Mouse (Mus musculus) left cerebral cortex, adult 9 months (tissue): ENCODE results near the gene Itsn1.

Experiments used
- DNase-seq, 2 experiments: peaks; one replicate each; pipeline ENCODE4 v3.0.0; 2022; ENCODE audit warnings: low spot score in 2 of 2

Itsn1 gene

GRCm38 (mm10) chr16:91946261-91946660 is 217.2 kb downstream of the Itsn1 start:
- no peak for DNase-seq

- DNase-seq = no peak
Observed at GRCm38 (mm10) chr16:91947093-91947492, 218.0 kb downstream of the Itsn1 start.

DNA sequence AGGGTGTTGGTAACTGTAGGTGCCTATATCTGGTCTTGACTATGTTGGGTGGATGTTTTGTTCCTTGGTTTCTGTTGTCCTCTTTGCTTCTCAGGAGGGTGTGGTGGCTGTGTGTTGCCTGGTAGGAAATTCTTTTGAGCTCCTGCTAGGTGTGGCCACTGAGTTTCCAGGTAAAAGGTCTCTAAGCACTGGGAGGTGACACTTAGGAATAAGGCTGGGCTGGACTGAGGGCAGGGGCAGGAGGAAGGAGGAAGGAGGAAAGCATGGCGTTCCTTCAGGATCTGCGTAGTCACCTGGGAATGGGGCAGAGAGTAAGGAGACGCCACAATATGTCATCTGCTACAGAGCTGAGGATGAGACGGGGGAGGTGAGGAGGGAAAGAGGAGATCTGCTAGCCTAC is 224.9 kb downstream of the Itsn1 start:
- no peak for DNase-seq

DNA sequence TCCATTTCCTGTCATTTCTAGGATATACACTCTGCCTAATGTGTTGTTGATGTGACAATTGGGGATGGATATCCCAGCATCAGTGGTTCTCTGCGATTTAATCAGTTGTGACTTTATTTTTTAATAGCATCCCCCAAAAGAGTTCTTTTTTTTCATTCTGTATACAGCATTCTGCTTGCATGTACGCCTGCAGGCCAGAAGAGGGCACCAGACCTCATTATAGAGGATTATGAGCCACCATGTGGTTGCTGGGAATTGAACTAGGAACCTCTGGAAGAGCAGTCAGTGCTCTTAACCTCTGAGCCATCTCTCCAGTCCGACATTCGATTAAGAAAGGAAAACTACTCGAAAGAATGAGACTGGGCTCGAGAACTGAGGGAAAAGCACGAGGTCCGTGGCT is 225.7 kb downstream of the Itsn1 start:
- no peak for DNase-seq

GRCm38 (mm10) chr16:91962204-91962893 is 233.3 kb downstream of the Itsn1 start:
- peak; percentile 69 to 87 for DNase-seq

DNA sequence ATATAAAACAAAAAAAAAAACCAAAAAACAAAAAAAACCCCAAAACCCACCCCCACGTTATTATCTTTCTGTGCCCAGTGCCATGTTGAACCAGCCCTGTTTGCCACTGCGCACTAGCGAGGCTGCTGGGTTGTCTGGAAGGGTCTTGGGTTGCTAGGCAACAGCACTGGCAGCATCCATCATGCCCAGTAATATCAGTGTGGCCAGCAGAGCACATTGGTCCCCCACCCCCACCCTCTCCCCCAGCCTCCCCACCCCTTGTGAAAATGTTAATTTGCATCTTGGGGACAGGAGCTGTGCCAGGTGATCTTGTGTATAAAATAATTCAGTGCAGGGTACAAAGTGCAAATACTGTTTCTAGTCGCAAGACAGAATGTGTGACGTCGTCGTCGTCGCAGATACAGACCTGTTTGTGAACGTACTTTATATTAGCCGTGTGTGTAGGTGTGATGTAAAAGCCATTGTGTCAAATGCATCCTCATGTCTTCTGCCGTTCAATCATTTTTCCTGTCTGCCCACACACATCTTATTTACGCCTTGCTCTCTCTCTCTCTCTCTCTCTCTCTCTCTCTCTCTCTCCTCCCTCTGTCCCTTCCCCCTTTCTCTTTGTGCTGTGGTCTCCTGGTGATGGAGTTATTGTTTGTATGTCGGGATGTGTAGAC is 233.9 kb downstream of the Itsn1 start:
- no peak for DNase-seq

DNA sequence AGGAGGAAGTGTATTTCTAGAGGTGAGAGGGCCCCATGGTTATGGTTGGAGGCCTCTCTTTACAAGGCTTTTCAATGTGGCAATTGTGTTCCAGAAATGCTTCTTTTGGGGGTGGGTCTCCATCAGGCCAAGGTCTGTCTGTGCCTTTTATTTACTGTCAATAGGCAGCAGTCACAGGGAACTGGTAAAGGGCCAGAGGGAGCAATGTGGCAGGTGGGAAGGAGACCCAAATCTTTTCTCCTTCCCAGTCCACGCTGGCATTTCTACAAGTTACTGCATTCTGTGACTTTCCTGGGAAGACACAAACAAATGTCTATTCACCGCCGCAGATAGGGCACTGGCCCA is 234.4 kb downstream of the Itsn1 start:
- no peak for DNase-seq

GRCm38 (mm10) chr16:91964308-91965178 is 235.5 kb downstream of the Itsn1 start:
- DNase-seq = no peak

DNA sequence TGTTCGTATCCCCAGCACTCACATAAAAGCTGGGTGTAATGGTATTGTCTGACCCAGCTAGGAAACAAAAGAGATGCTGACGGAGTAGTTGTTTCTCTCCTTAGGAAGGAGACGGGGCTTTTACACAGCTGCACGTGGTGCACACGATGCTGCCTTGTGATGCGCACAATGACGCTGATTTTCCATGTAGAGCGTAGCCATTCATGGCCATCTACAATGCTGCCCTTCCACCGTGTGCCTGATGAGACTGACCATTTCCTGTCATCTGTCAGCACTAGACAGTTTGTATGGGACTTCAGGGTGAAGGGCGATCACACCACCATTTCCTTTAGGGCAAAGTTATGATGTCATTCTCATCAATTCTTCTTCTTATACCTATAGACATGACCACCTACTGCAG is 239.6 kb downstream of the Itsn1 start:
- no peak for DNase-seq

- DNase-seq = no peak
Observed at GRCm38 (mm10) chr16:91969516-91970031, 240.5 kb downstream of the Itsn1 start.
